Mouse (Mus musculus) lung, embryonic 14.5 days (tissue): Measurements from ENCODE around the gene Trappc10. TPM values are rescaled to one million over a fixed set of nuclear protein-coding genes. Genes with fewer than 3 reads are reported as not detected.
"Not testable (repeated sequence)": the region's sequence is repeated elsewhere in the genome, so short reads cannot be mapped to it uniquely, and the experiment has no call there.

Source experiments
- ATAC-seq: fragments of 200-750 bp; cut with Nextera tagmentation; 2 replicates; pipeline ENCODE4 v1.8.0; 2017; ENCODE audit warnings: mild to moderate bottlenecking, moderate TSS enrichment, moderate library complexity; ENCODE audit not compliant: insufficient read depth
- DNase-seq: peaks from one replicate; pipeline ENCODE4 v3.0.0-alpha.2; 2015
- H3K27ac ChIP-seq: fragments of 300-500 bp; sonication (generic); 2 replicates; pipeline ENCODE4 v1.5.1; 2014; ENCODE audit warnings: low read depth, mild to moderate bottlenecking, moderate library complexity
- H3K27me3 ChIP-seq: fragments of 300-500 bp; sonication (generic); 2 replicates; pipeline ENCODE4 v1.6.1; 2014; ENCODE audit warnings: low read length, control low read depth; ENCODE audit not compliant: insufficient read depth
- H3K36me3 ChIP-seq: fragments of 300-500 bp; sonication (generic); 2 replicates; pipeline ENCODE4 v1.6.1; 2014; ENCODE audit warnings: control low read depth; ENCODE audit not compliant: insufficient read depth
- H3K4me1 ChIP-seq: fragments of 300-500 bp; sonication (generic); 2 replicates; pipeline ENCODE4 v1.6.1; 2014; ENCODE audit warnings: antibody characterized with exemption, control low read depth; ENCODE audit not compliant: insufficient read depth
- H3K4me2 ChIP-seq: fragments of 300-500 bp; sonication (generic); 2 replicates; pipeline ENCODE4 v1.6.1; 2014; ENCODE audit warnings: mild to moderate bottlenecking
- H3K4me3 ChIP-seq: fragments of 300-500 bp; sonication (generic); 2 replicates; pipeline ENCODE4 v1.5.1; 2014; ENCODE audit warnings: low read depth, low read length
- H3K9ac ChIP-seq: fragments of 300-500 bp; sonication (generic); 2 replicates; pipeline ENCODE4 v1.6.1; 2014
- H3K9me3 ChIP-seq: fragments of 300-500 bp; sonication (generic); 2 replicates; pipeline ENCODE4 v1.6.1; 2016; ENCODE audit warnings: low read depth, low read length, control low read depth
- CTCF ChIP-seq: IDR thresholded peaks from 2 replicates; pipeline ENCODE4 v1.5.1; 2016; ENCODE audit warnings: antibody characterized with exemption, low read depth
- WGBS: fragments of 180-500 bp; shearing (Covaris S2); extraction: QIAGEN DNeasy Blood & Tissue Kit; methylation state at CpG from one replicate; pipeline ENCODE4 v1.1.7; 2014; 5-methylcytosine and 5-hydroxymethylcytosine counted together
- polyA plus RNA-seq: library from polyadenylated mRNA; unstranded; fragments of >200 nt; fragmentation: Nextera tagmentation; extraction: Ambion mirVana; gene quantifications from 2 replicates; pipeline ENCODE4 v1.2.1, GENCODE M21; 2014

Gene Trappc10
- polyA plus RNA-seq, 1 experiment from 2014 or later = 18.0 TPM

- Histone ChIP-seq H3K4me1 (no peaks in the 10 kb centered on the region), H3K4me2 (no peak overlapping the region), H3K4me3 (no peak overlapping the region), H3K9me3 (no peaks in the 10 kb centered on the region), H3K27me3 (no peaks in the 10 kb centered on the region), H3K27ac (no peak overlapping the region), H3K9ac (no peak overlapping the region), H3K36me3 (peaks cover 79% of the 10 kb centered on the region)
- no peak for TF ChIP-seq CTCF
- 71% methylated on average over 6 of the region's 6 CpGs for WGBS
- DNase-seq (no peak), ATAC-seq (no peak)
Measured at GRCm38 (mm10) chr10:78216376-78217083, 27.9 kb downstream of the Trappc10 start.

DNA sequence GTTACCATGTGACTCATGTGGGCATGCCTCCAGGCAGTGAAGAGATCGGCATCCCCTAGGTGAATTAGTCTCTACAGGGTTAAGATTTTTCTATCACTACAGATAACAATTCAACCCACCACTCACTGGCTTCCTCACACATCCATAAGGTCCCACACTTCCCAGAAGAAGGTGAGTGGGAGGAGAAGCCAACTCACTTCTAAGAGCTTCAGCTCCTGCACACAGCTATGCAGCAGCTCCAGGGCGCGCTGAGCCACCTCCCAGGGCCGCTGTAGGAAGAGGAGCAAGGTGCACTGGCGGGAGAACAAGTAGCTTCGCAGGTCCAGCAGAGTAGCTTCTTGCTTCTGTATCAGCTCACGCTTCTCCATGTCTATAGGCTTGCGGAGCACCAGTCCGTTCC is 30.1 kb downstream of the Trappc10 start:
- Histone ChIP-seq H3K9ac (no peak overlapping the region), H3K36me3 (peaks cover 81% of the 10 kb centered on the region), H3K4me1 (no peaks in the 10 kb centered on the region), H3K27me3 (no peaks in the 10 kb centered on the region), H3K9me3 (no peaks in the 10 kb centered on the region), H3K4me2 (no peak overlapping the region), H3K4me3 (no peak overlapping the region), H3K27ac (no peak overlapping the region)
- DNase-seq (no peak), ATAC-seq (no peak)
- WGBS = 94% methylated on average over 9 of the region's 9 CpGs
- TF ChIP-seq CTCF = no peak

GRCm38 (mm10) chr10:78211311-78211710 is 33.1 kb downstream of the Trappc10 start:
- H3K27ac ChIP-seq = no peak overlapping the region
- DNase-seq (peak; percentile 17), ATAC-seq (no peak)
- no peak overlapping the region for H3K4me3 ChIP-seq
- H3K4me2 ChIP-seq = no peak overlapping the region
- no peaks in the 10 kb centered on the region for H3K27me3 ChIP-seq
- H3K9ac ChIP-seq = no peak overlapping the region
- H3K4me1 ChIP-seq = no peaks in the 10 kb centered on the region
- no peaks in the 10 kb centered on the region for H3K9me3 ChIP-seq
- 64% methylated on average over 6 of the region's 6 CpGs for WGBS
- TF ChIP-seq CTCF = peak; percentile 51
- H3K36me3 ChIP-seq = peaks cover 84% of the 10 kb centered on the region

DNA sequence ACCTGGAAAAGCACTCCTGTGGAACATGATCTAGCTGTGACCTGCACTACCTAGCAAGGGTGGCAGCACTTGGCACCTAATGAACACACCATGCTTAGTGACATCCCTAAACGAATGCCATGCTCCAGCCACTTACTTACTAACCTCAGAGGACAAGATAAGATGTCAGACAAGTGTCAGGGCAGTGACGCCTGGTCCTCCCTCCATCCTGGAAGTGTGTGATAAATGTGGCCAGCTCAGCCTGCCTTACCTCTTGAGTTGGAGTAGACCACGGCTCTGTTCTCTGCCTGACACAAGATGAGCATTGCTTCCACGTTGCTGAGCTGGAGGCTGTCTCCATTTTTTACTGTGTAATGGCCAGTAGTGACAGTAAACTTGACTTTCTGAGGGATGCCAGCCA is 43.3 kb downstream of the Trappc10 start:
- Histone ChIP-seq H3K4me2 (no peak overlapping the region), H3K9ac (no peak overlapping the region), H3K36me3 (peaks cover 83% of the 10 kb centered on the region), H3K27me3 (no peaks in the 10 kb centered on the region), H3K27ac (no peak overlapping the region), H3K4me1 (no peaks in the 10 kb centered on the region), H3K9me3 (no peaks in the 10 kb centered on the region), H3K4me3 (no peak overlapping the region)
- no peak for ATAC-seq
- no peak for TF ChIP-seq CTCF
- DNase-seq = no peak
- WGBS = 79% methylated on average over 4 of the region's 4 CpGs

DNA sequence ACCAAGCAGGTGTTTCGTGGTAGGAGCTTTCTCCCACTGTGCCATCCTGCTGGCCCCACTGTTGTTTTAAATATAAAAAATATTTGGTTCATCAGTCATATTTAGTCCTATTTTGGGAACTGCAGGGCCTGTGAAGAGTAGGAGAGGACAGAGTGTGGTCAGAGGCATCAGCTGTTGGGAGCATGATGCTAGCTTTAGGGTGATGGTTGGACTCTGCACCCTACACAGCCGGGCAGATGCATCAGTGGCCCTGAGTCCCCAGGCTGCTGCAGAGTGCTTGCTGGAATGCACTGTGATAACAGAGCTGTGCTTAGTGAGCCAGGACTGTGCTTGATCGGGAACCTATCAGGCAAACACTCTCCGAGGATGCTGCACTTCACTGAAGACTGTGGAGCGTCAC is 51.5 kb downstream of the Trappc10 start:
- 92% methylated on average over 5 of the region's 5 CpGs for WGBS
- Histone ChIP-seq H3K4me2 (no peak overlapping the region), H3K4me3 (no peak overlapping the region), H3K36me3 (peaks cover 86% of the 10 kb centered on the region), H3K4me1 (no peaks in the 10 kb centered on the region), H3K27ac (no peak overlapping the region), H3K9ac (no peak overlapping the region), H3K27me3 (no peaks in the 10 kb centered on the region), H3K9me3 (no peaks in the 10 kb centered on the region)
- no peak for TF ChIP-seq CTCF
- no peak for DNase-seq
- no peak for ATAC-seq

DNA sequence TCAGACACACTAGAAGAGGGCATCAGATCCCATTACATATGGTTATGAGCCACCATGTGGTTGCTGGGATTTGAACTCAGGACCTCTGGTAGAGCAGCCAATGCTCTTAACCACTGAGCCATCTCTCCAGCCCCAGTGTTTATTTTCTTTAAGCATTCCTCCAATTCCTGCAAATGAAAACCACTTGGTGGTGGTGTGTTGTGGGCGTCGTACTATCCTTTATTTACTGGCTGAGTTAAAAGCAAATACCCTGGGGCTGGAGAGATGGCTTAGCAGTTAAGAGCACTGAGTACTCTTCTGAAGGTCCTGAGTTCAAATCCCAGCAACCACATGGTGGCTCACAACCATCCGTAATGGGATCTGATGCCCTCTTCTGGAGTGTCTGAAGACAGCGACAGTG is 58.4 kb downstream of the Trappc10 start:
- not testable (repeated sequence) for H3K4me1 ChIP-seq, ATAC-seq, H3K27ac ChIP-seq, H3K9ac ChIP-seq, H3K4me2 ChIP-seq, DNase-seq, H3K4me3 ChIP-seq, H3K9me3 ChIP-seq, H3K27me3 ChIP-seq
- H3K36me3 ChIP-seq = peaks cover 64% of the 10 kb centered on the region
- WGBS = 66% methylated on average over 4 of the region's 4 CpGs

- Histone ChIP-seq H3K9ac (peak overlapping the region; percentile 63), H3K27me3 (no peaks in the 10 kb centered on the region), H3K4me2 (peak overlapping the region; percentile 92), H3K4me3 (peak overlapping the region; percentile 61), H3K4me1 (no peaks in the 10 kb centered on the region), H3K36me3 (peaks cover 64% of the 10 kb centered on the region), H3K9me3 (no peaks in the 10 kb centered on the region), H3K27ac (peak overlapping the region; percentile 81)
- TF ChIP-seq CTCF = no peak
- 13% methylated on average over 9 of the region's 9 CpGs for WGBS
- DNase-seq = no peak
- ATAC-seq = peak; percentile 38; the same call in 1 of the 2 replicates
Measured at GRCm38 (mm10) chr10:78185381-78185725, 59.1 kb downstream of the Trappc10 start.
